Mouse (Mus musculus): ENCODE results near the gene Slc7a5.

- TF ChIP-seq ZNF384 (IDR thresholded peaks at IDR 0.05; ENCODE audit: low read depth, low read length) (no peak), CHD2 (IDR thresholded peaks at IDR 0.05; ENCODE audit: low read depth, low read length) (no peak), ZC3H11A (IDR thresholded peaks at IDR 0.05; ENCODE audit: borderline replicate concordance, low read depth, low read length) (no peak), HCFC1 (IDR thresholded peaks at IDR 0.05; ENCODE audit: borderline replicate concordance, insufficient read depth, low read length) (no peak)
These were observed 24.7 kb upstream of the Slc7a5 start for GRCm38 (mm10) chr8:121932026-121932667.

All from ES-E14 (cell line).